In the genomic region with DNA sequence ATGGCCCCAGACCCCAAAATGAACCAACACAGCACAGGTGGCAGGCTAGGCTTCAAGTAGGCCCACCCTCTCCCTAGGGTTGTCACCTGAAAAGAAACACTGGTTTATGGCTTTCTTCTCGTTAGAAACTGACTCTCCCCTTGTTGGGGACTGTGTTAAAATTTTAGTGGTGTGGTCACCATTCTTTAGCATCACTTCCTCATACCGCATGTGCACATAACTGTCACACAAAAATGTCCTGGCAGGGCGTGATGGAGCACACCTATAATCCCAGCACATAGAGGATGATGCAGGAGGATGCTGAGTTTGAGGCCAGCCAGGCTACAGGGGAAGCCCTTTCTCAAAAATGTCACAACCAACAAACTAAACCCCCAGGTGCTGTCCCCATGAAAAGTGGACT, we compare ENCODE assay signal across 27 mouse cellular contexts.
"Had no signal": no experiment of that assay in that cellular context is flagged by ENCODE, and none has a peak within 500 bp of the region (broad histone marks: within the 10 kb centered on the region; RNA-seq: fewer than 3 reads in every experiment).

No protein-coding gene starts in this region.

- H3K9me3 ChIP-seq: heart, embryonic 13.5 days; heart, embryonic 15.5 days; hindbrain, embryonic 13.5 days; hindbrain, embryonic 15.5 days; kidney, embryonic 15.5 days; limb, embryonic 10.5 days; liver, embryonic 13.5 days had no signal

- H3K4me3 ChIP-seq: heart, adult 2 months; heart, embryonic 13.5 days; heart, embryonic 15.5 days; hindbrain, embryonic 13.5 days; hindbrain, embryonic 15.5 days; kidney, embryonic 15.5 days; limb, embryonic 10.5 days; limb, embryonic 12.5 days; liver, embryonic 13.5 days had no signal

- H3K27me3 ChIP-seq: heart, embryonic 13.5 days; heart, embryonic 15.5 days; hindbrain, embryonic 13.5 days; hindbrain, embryonic 15.5 days; kidney, embryonic 15.5 days; limb, embryonic 12.5 days; liver, embryonic 13.5 days had no signal

- H3K4me2 ChIP-seq: heart, embryonic 11.5 days; heart, embryonic 13.5 days; heart, embryonic 15.5 days; hindbrain, embryonic 13.5 days; hindbrain, embryonic 15.5 days; kidney, embryonic 15.5 days; limb, embryonic 12.5 days; liver, embryonic 11.5 days; liver, embryonic 13.5 days had no signal

- H3K36me3 ChIP-seq: heart, embryonic 13.5 days; heart, embryonic 15.5 days; hindbrain, embryonic 13.5 days; hindbrain, embryonic 15.5 days; kidney, embryonic 15.5 days; limb, embryonic 10.5 days; limb, embryonic 12.5 days; liver, embryonic 13.5 days had no signal

- DNase-seq: gastrocnemius, postnatal 10 days; gastrocnemius, postnatal 25 days; heart, adult 11 months; heart, adult 2 months; heart, postnatal 14 days; heart, postnatal 36 days; kidney, adult 11 months; kidney, adult 2 months; kidney, adult 9 months; kidney, postnatal 14 days; kidney, postnatal 36 days; layer of hippocampus, adult 9-11 months; layer of hippocampus, postnatal 36 days; liver; liver, embryonic 13.5 days had no signal

- H3K27ac ChIP-seq: heart, adult 2 months; heart, embryonic 13.5 days; heart, embryonic 15.5 days; hindbrain, embryonic 13.5 days; hindbrain, embryonic 15.5 days; hindbrain, postnatal 0 days; kidney, embryonic 15.5 days; kidney, postnatal 0 days; limb, embryonic 10.5 days; limb, embryonic 12.5 days; liver, embryonic 13.5 days had no signal

- H3K9ac ChIP-seq: heart, embryonic 13.5 days; heart, embryonic 15.5 days; hindbrain, embryonic 13.5 days; hindbrain, embryonic 15.5 days; kidney, embryonic 15.5 days; limb, embryonic 12.5 days; liver, embryonic 13.5 days had no signal

- ATAC-seq: hindbrain, postnatal 0 days; intestine, embryonic 16.5 days had no signal

- H3K4me1 ChIP-seq: heart, embryonic 13.5 days; heart, embryonic 15.5 days; hindbrain, embryonic 13.5 days; hindbrain, embryonic 15.5 days; liver, embryonic 13.5 days had no signal
